Mouse (Mus musculus): ENCODE measurements around the gene Slc6a13. TPM values are rescaled to one million over a fixed set of nuclear protein-coding genes. Genes with fewer than 3 reads are reported as not detected.

The Slc6a13 gene
- 1.1 and 1.3 TPM in 2 replicates for polyA plus RNA-seq (2012; ENCODE audit: insufficient read depth, insufficient read length, missing spikeins)

DNA sequence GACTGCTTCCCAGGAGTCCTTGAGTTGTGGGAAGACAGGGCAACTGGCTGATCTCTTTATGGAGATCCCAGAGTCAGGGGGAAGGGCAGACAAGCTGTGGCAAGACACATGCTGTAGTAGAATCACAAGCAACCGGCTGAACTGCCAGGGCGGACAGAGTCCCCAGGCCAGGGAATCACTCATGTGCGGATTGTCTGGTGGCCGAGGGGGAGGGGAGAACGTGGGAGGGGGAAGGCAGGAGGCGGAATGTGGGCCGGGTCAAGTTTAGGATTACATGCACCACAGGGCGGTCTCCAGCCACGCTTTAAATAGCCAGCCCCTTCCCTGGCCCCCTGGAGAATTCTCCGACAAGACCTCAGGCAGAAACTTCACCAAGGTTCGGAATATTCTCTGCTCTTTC is at the start of gene Slc6a13:
Slc6a13 (plus strand) TSS at position 274 of the 400 bp plus-strand sequence.
- Histone ChIP-seq H3K4me3 (ENCODE audit: insufficient read depth, low read length) (no peak within 1 kb of the TSS), H3K4me1 (ENCODE audit: control insufficient read depth, insufficient read depth, low read length) (no peaks in the 10 kb centered on the region), H3K27ac (ENCODE audit: insufficient read depth, low read depth, low read length) (no peak within 1 kb of the TSS)
- no peak for TF ChIP-seq CTCF (IDR thresholded peaks at IDR 0.05; ENCODE audit: low read depth, low read length)
- TF ChIP-seq POLR2A (IDR thresholded peaks at IDR 0.05; ENCODE audit: borderline replicate concordance, low read depth, low read length), result no peak

DNA sequence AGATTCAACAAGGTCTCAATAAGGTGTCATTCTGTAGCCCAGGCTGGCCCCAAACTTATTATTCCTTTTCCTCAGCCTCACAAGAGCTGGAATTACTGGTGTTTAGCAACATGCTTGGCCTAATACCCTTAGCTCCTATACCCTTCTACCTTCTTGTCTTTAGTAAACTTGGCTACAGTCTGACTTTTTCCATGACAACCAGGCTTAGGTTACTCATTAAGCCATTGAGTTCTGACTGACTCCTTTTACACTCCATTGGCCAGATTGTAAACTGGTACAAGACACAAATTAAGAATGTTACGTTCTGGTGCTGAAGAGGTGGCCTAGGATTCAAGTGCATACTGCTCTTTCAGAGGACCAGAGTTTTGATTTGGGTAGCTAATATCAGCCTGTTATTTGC is 49.6 kb upstream of the Slc6a13 start:
- Histone ChIP-seq H3K27ac (ENCODE audit: insufficient read depth, low read depth, low read length) (no peak overlapping the region), H3K4me3 (ENCODE audit: insufficient read depth, low read length) (no peak overlapping the region), H3K4me1 (ENCODE audit: control insufficient read depth, insufficient read depth, low read length) (peaks cover 19% of the 10 kb centered on the region)
- TF ChIP-seq POLR2A (IDR thresholded peaks at IDR 0.05; ENCODE audit: borderline replicate concordance, low read depth, low read length) (no peak), CTCF (IDR thresholded peaks at IDR 0.05; ENCODE audit: low read depth, low read length) (no peak)

- Histone ChIP-seq H3K4me1 (ENCODE audit: control insufficient read depth, insufficient read depth, low read length) (peaks cover 19% of the 10 kb centered on the region), H3K4me3 (ENCODE audit: insufficient read depth, low read length) (no peak overlapping the region), H3K27ac (ENCODE audit: insufficient read depth, low read depth, low read length) (no peak overlapping the region)
- no peak for TF ChIP-seq CTCF (IDR thresholded peaks at IDR 0.05; ENCODE audit: low read depth, low read length)
- TF ChIP-seq POLR2A (IDR thresholded peaks at IDR 0.05; ENCODE audit: borderline replicate concordance, low read depth, low read length), result no peak
These were observed 48.8 kb upstream of the Slc6a13 start for GRCm38 (mm10) chr6:121251256-121251655.

- Histone ChIP-seq H3K4me1 (ENCODE audit: control insufficient read depth, insufficient read depth, low read length) (peaks cover 5% of the 10 kb centered on the region), H3K27ac (ENCODE audit: insufficient read depth, low read depth, low read length) (no peak overlapping the region), H3K4me3 (ENCODE audit: insufficient read depth, low read length) (no peak overlapping the region)
- TF ChIP-seq POLR2A (IDR thresholded peaks at IDR 0.05; ENCODE audit: borderline replicate concordance, low read depth, low read length), result no peak
- peak; percentile 67 for TF ChIP-seq CTCF (IDR thresholded peaks at IDR 0.05; ENCODE audit: low read depth, low read length)
These were observed 39.5 kb upstream of the Slc6a13 start for GRCm38 (mm10) chr6:121260548-121260947.

GRCm38 (mm10) chr6:121261233-121261632 is 38.8 kb upstream of the Slc6a13 start:
- Histone ChIP-seq H3K27ac (ENCODE audit: insufficient read depth, low read depth, low read length) (no peak overlapping the region), H3K4me3 (ENCODE audit: insufficient read depth, low read length) (no peak overlapping the region), H3K4me1 (ENCODE audit: control insufficient read depth, insufficient read depth, low read length) (peaks cover 5% of the 10 kb centered on the region)
- TF ChIP-seq CTCF (IDR thresholded peaks at IDR 0.05; ENCODE audit: low read depth, low read length) (no peak), POLR2A (IDR thresholded peaks at IDR 0.05; ENCODE audit: borderline replicate concordance, low read depth, low read length) (no peak)

- TF ChIP-seq POLR2A (IDR thresholded peaks at IDR 0.05; ENCODE audit: borderline replicate concordance, low read depth, low read length), result no peak
- TF ChIP-seq CTCF (IDR thresholded peaks at IDR 0.05; ENCODE audit: low read depth, low read length), result no peak
- no peak overlapping the region for H3K27ac ChIP-seq (ENCODE audit: insufficient read depth, low read depth, low read length)
These were observed 38.0 kb upstream of the Slc6a13 start for GRCm38 (mm10) chr6:121262004-121262403.

GRCm38 (mm10) chr6:121262496-121262895 is 37.5 kb upstream of the Slc6a13 start:
- no peak for TF ChIP-seq POLR2A (IDR thresholded peaks at IDR 0.05; ENCODE audit: borderline replicate concordance, low read depth, low read length)
- no peak for TF ChIP-seq CTCF (IDR thresholded peaks at IDR 0.05; ENCODE audit: low read depth, low read length)
- H3K4me1 ChIP-seq (ENCODE audit: control insufficient read depth, insufficient read depth, low read length), result peaks cover 5% of the 10 kb centered on the region
- no peak overlapping the region for H3K27ac ChIP-seq (ENCODE audit: insufficient read depth, low read depth, low read length)
- H3K4me3 ChIP-seq (ENCODE audit: insufficient read depth, low read length), result no peak overlapping the region

More at GRCm38 (mm10) chr6:121262004-121262403, 38.0 kb upstream of the Slc6a13 start:
- Histone ChIP-seq H3K4me3 (ENCODE audit: insufficient read depth, low read length) (no peak overlapping the region), H3K4me1 (ENCODE audit: control insufficient read depth, insufficient read depth, low read length) (peaks cover 5% of the 10 kb centered on the region)

DNA sequence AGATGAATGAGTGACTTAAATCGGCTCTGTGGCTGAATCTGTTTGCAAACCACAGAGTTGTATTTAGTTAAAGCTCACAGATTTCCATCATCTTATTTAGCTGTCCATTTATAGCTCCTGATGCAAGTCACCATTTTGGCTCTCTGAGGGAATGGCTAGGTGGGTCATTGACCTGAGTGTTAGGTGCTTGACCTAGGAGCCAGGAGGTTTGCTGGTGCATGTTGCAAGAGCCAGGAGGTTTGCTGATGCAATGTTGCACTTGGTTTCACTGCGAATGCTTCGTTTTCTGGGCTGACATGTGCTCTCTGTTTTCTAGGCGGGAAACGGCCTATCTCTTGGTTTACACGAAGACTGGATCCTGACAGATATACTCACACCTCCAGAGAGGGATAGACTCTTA is 29.9 kb upstream of the Slc6a13 start:
- Histone ChIP-seq H3K4me3 (ENCODE audit: insufficient read depth, low read length) (no peak overlapping the region), H3K4me1 (ENCODE audit: control insufficient read depth, insufficient read depth, low read length) (peaks cover 5% of the 10 kb centered on the region; the same call in 1 of the 2 replicates), H3K27ac (ENCODE audit: insufficient read depth, low read depth, low read length) (no peak overlapping the region)
- TF ChIP-seq CTCF (IDR thresholded peaks at IDR 0.05; ENCODE audit: low read depth, low read length), result no peak
- TF ChIP-seq POLR2A (IDR thresholded peaks at IDR 0.05; ENCODE audit: borderline replicate concordance, low read depth, low read length), result no peak

DNA sequence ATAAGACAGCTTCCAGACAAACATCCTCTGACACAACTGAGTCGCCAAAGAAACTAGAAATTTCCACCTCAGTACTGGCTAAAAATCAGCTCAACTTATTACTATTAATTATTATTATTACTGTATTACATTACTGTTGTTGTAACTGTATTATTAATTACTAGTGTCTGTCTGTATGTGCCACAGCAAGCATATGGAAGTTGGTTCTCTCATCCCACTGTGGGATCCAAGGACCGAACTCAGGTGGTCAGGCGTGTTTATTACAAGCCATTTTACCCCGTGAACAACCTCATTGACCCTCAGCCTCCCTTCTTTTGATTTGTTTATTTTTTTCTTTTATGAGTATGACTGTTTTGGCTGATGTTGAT is 28.3 kb upstream of the Slc6a13 start:
- no peak overlapping the region for H3K27ac ChIP-seq (ENCODE audit: insufficient read depth, low read depth, low read length)
- H3K4me3 ChIP-seq (ENCODE audit: insufficient read depth, low read length), result peak overlapping the region; percentile 18; the same call in 1 of the 2 replicates
- H3K4me1 ChIP-seq (ENCODE audit: control insufficient read depth, insufficient read depth, low read length), result peaks cover 5% of the 10 kb centered on the region; the same call in 1 of the 2 replicates
- TF ChIP-seq CTCF (IDR thresholded peaks at IDR 0.05; ENCODE audit: low read depth, low read length) (no peak), POLR2A (IDR thresholded peaks at IDR 0.05; ENCODE audit: borderline replicate concordance, low read depth, low read length) (no peak)

DNA sequence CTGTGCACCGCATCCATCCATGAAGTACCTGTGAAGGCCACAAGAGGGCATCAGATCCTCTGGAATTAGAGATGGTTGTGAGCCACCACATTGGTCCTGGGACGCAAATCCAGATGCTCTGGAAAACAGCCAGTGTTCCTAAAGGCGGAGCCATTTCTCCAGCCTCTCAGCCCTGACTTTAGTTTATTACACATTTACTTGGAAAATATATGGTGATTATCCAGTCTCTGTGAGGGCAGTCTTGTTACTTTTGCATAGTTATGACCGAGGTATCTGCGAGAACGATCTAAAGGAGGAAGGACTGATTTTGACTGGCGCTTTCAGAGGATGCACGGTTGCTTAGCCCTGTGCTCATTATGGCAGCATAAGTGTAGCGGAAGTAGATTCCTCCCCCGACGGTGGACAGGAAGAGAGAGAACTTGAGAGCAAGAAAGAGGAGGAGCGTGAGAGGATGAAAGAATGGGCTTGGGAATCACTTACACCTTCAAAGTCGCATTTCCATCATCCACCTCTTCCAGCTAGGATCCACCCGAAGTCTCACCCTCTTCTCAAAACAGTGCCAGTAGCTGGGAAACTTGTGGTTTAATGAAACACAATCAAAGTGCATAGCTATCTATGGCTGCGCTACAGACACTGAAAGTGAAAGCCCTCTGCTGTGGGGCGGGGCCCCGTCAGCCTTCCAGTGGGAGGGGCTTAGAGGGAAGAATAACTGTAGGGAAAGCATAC is 27.8 kb upstream of the Slc6a13 start:
- Histone ChIP-seq H3K4me3 (ENCODE audit: insufficient read depth, low read length) (peak overlapping the region; percentile 77), H3K27ac (ENCODE audit: insufficient read depth, low read depth, low read length) (peak overlapping the region; percentile 64), H3K4me1 (ENCODE audit: control insufficient read depth, insufficient read depth, low read length) (peaks cover 5% of the 10 kb centered on the region; the same call in 1 of the 2 replicates)
- TF ChIP-seq CTCF (IDR thresholded peaks at IDR 0.05; ENCODE audit: low read depth, low read length), result peak; percentile 84
- no peak for TF ChIP-seq POLR2A (IDR thresholded peaks at IDR 0.05; ENCODE audit: borderline replicate concordance, low read depth, low read length)

Data from bone marrow macrophage, adult 2 months (primary cell).